Mouse (Mus musculus) effector memory CD4-positive, alpha-beta T cell, adult 5 months (primary cell): Measurements from ENCODE around the gene Dmrta2. TPM values are rescaled to one million over a fixed set of nuclear protein-coding genes. Genes with fewer than 3 reads are reported as not detected.

ENCODE experiments used
- polyA plus RNA-seq: library from polyadenylated mRNA; unstranded; fragments of 100-300 nt; shearing (Covaris generic); gene quantifications from one replicate; pipeline ENCODE4 v1.2.1, GENCODE M21; 2017

Dmrta2 gene
- polyA plus RNA-seq: not detected

GRCm38 (mm10) chr4:109977148-109978067 is at the start of gene Dmrta2:
Gene Dmrta2 (plus strand): TSS chr4:109978053.

